12 mouse cellular contexts compared by ENCODE assay signal in the genomic region with DNA sequence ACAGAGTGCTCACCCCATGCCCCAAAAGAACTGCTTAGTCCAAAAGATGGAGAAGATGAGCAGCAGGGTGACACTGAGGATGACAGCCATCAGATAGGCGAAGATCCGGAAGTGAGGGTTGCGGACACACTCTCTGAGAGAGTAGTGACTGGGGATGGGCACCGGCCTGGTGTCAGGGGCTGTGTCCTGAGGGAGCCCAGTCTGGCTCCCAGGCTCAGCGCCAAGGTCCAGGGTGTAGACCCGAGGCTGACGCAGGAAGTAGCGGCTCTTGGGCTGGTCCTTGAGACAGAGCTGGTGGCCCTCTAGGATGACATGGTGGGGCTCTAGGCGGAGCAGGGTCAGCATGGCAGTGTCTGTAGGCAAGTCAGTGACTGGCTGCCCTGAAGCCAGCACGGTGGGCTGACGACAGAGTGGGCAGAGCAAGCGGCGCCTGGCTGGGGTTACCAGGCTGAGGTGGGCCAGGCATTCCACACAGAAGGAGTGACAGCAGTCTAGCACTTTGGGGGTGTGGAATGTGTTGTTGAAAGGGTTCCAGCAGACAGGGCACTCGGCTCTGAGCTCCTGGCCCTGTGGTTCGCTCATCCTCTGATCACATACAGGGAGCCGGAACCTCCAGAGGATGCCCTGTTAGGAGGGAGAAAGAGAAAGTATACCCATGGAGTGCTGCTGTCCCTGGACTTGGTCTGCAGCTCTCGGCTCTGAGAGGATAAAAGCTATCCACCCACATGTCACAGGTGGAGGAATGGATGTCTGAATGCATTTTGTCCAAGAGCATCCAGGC. TPM values are rescaled to one million over a fixed set of nuclear protein-coding genes. Genes with fewer than 3 reads are reported as not detected.
A peak's percentile ranks its signal among the peaks of the same experiment; 100 is the strongest.
DNase-seq lines count a peak whose midpoint lies in the region; ATAC-seq and TF ChIP-seq lines count a peak whose summit lies in the region.
"Had no signal": no experiment of that assay in that cellular context is flagged by ENCODE, and none has a peak within 500 bp of the region (broad histone marks: within the 10 kb centered on the region; RNA-seq: fewer than 3 reads in every experiment).

No protein-coding gene starts in this region.

- 0 out of 2 replicates have a peak, but pooled peaks have one; percentile 21 for ATAC-seq in liver, embryonic 11.5 days (replicated peaks; ENCODE audit: low FRiP score)
- no peak for ATAC-seq in liver, postnatal 0 days
- peak; percentile 15; the same call in 1 of the 2 replicates for ATAC-seq in liver, embryonic 16.5 days (ENCODE audit: low read depth)
- ATAC-seq in CD4-positive, CD25-positive, alpha-beta regulatory T cell, adult 4 months = no peak

- no peak overlapping the region for H3K4me2 ChIP-seq in liver, embryonic 11.5 days
- H3K4me2 ChIP-seq in liver, postnatal 0 days (ENCODE audit: low read depth, low read length) = no peak overlapping the region
- H3K4me2 ChIP-seq in liver, embryonic 16.5 days (ENCODE audit: low read depth, low read length) = no peak overlapping the region
- H3K4me2 ChIP-seq: limb, embryonic 12.5 days had no signal

- no peak overlapping the region for H3K27ac ChIP-seq in heart, embryonic 10.5 days
- no peak overlapping the region for H3K27ac ChIP-seq in liver, embryonic 11.5 days (ENCODE audit: low read depth, low read length)
- H3K27ac ChIP-seq in liver, postnatal 0 days (ENCODE audit: low read depth) = no peak overlapping the region
- H3K27ac ChIP-seq in liver, embryonic 16.5 days (ENCODE audit: low read length) = no peak overlapping the region
- H3K27ac ChIP-seq: limb, embryonic 12.5 days had no signal

- H3K36me3 ChIP-seq in heart, embryonic 10.5 days = peaks cover 27% of the 10 kb centered on the region
- peaks cover 17% of the 10 kb centered on the region for H3K36me3 ChIP-seq in liver, embryonic 11.5 days (ENCODE audit: control insufficient read depth, insufficient read depth, low read length)
- H3K36me3 ChIP-seq in liver, postnatal 0 days (replicated peaks; ENCODE audit: insufficient read depth, low read length) = peaks cover 16% of the 10 kb centered on the region
- H3K36me3 ChIP-seq in liver, embryonic 16.5 days (ENCODE audit: control insufficient read depth, insufficient read depth) = peaks cover 18% of the 10 kb centered on the region

- H3K9me3 ChIP-seq in heart, embryonic 10.5 days = no peaks in the 10 kb centered on the region
- no peaks in the 10 kb centered on the region for H3K9me3 ChIP-seq in liver, embryonic 11.5 days (ENCODE audit: control insufficient read depth, low read length)
- no peaks in the 10 kb centered on the region for H3K9me3 ChIP-seq in liver, postnatal 0 days (ENCODE audit: low read length)
- H3K9me3 ChIP-seq in liver, embryonic 16.5 days (replicated peaks; ENCODE audit: control insufficient read depth, low read length) = no peaks in the 10 kb centered on the region
- H3K9me3 ChIP-seq: limb, embryonic 12.5 days had no signal

- peaks cover 8% of the 10 kb centered on the region; the same call in 1 of the 2 replicates for H3K27me3 ChIP-seq in heart, embryonic 10.5 days (ENCODE audit: insufficient read depth, poor library complexity, severe bottlenecking)
- H3K27me3 ChIP-seq in liver, embryonic 11.5 days (replicated peaks; ENCODE audit: control insufficient read depth, insufficient read depth, low read length) = no peaks in the 10 kb centered on the region
- H3K27me3 ChIP-seq in liver, postnatal 0 days (ENCODE audit: insufficient read depth, low read length) = no peaks in the 10 kb centered on the region
- H3K27me3 ChIP-seq in liver, embryonic 16.5 days (ENCODE audit: control insufficient read depth, insufficient read depth, low read depth, low read length) = no peaks in the 10 kb centered on the region
- H3K27me3 ChIP-seq: limb, embryonic 12.5 days had no signal

- no peak overlapping the region for H3K4me3 ChIP-seq in heart, embryonic 10.5 days
- no peak overlapping the region for H3K4me3 ChIP-seq in liver, embryonic 11.5 days (ENCODE audit: low read depth, low read length)
- no peak overlapping the region for H3K4me3 ChIP-seq in liver, postnatal 0 days (ENCODE audit: low read depth, low read length)
- H3K4me3 ChIP-seq in liver, embryonic 16.5 days (ENCODE audit: low read depth, low read length) = no peak overlapping the region
- H3K4me3 ChIP-seq: limb, embryonic 12.5 days had no signal

- no peak overlapping the region for H3K9ac ChIP-seq in liver, embryonic 11.5 days (ENCODE audit: low read depth, low read length)
- H3K9ac ChIP-seq in liver, postnatal 0 days (replicated peaks) = no peak overlapping the region
- H3K9ac ChIP-seq in liver, embryonic 16.5 days (ENCODE audit: low read depth, low read length) = no peak overlapping the region
- H3K9ac ChIP-seq: limb, embryonic 12.5 days had no signal

- intact Hi-C loops in heart, postnatal 25 days (cut with DNase I) = loop anchor here (5.0 kb wide), 1 partner anchor 89 kb away; the partner anchor contains the start of gene Alad

- H3K4me1 ChIP-seq in heart, embryonic 10.5 days = peaks cover 12% of the 10 kb centered on the region
- 0 out of 2 replicates have a peak, but pooled peaks cover 2% of the 10 kb centered on the region for H3K4me1 ChIP-seq in liver, embryonic 11.5 days (replicated peaks; ENCODE audit: control insufficient read depth, insufficient read depth, low read length)
- H3K4me1 ChIP-seq in liver, postnatal 0 days (ENCODE audit: insufficient read depth) = peaks cover 6% of the 10 kb centered on the region; the same call in 1 of the 2 replicates
- peaks cover 13% of the 10 kb centered on the region for H3K4me1 ChIP-seq in liver, embryonic 16.5 days (ENCODE audit: control insufficient read depth, low read depth, low read length)
- H3K4me1 ChIP-seq: limb, embryonic 12.5 days had no signal

- no peak for TF ChIP-seq CTCF in liver, postnatal 0 days (IDR thresholded peaks at IDR 0.05; ENCODE audit: low read depth)

- peak; percentile 75 for DNase-seq in heart, embryonic 10.5 days (ENCODE audit: low spot score)
- no peak for DNase-seq in heart, postnatal 25 days (ENCODE audit: low spot score)
- DNase-seq in liver, embryonic 11.5 days (ENCODE audit: low spot score) = no peak
- no peak for DNase-seq in liver, postnatal 0 days
- peak; percentile 27 to 42 for DNase-seq in cerebellum, postnatal 25 days
- no peak for DNase-seq in retina, postnatal 1 day
- DNase-seq: kidney, postnatal 4 days had no signal

- no peak for TF ChIP-seq EP300 in liver, postnatal 0 days (IDR thresholded peaks at IDR 0.05; ENCODE audit: low read depth)

- 60% methylated on average over 17 of the region's 17 CpGs for WGBS in heart, embryonic 10.5 days
- 61% methylated on average over 17 of the region's 17 CpGs for WGBS in liver, embryonic 11.5 days
- 66% methylated on average over 17 of the region's 17 CpGs for WGBS in liver, postnatal 0 days (ENCODE audit: insufficient replicate concordance)
- 69% methylated on average over 17 of the region's 17 CpGs for WGBS in liver, embryonic 16.5 days (ENCODE audit: insufficient replicate concordance)

RNA-seq across cellular contexts. Expression of gene Rnf183, which starts 6.9 kb away (rescaled TPM):
- not detected in 2 replicates for polyA plus RNA-seq in heart, embryonic 10.5 days (2016; fragmentation: Nextera tagmentation; extraction: Ambion mirVana)
- total RNA-seq in heart, postnatal 25 days (2021) = not detected
- polyA plus RNA-seq in liver, embryonic 11.5 days (2014; fragmentation: Nextera tagmentation; extraction: Ambion mirVana) = not detected in 2 replicates
- polyA plus RNA-seq in liver, postnatal 0 days (2015; fragmentation: Nextera tagmentation; extraction: Ambion mirVana) = not detected in 2 replicates
- not detected in 2 replicates for polyA plus RNA-seq in liver, embryonic 16.5 days (2015; fragmentation: Nextera tagmentation; extraction: Ambion mirVana)
- under 1 TPM in 1 of 2 experiments, not detected in 1; 0.52 TPM for polyA plus RNA-seq in CD4-positive, CD25-positive, alpha-beta regulatory T cell, adult 4 months (2017; shearing (Covaris generic))
- total RNA-seq: gastrocnemius, adult 8-10 months; monocyte, adult 5-6 weeks had no signal
- polyA plus RNA-seq: limb, embryonic 12.5 days had no signal

RNA-seq across cellular contexts. Expression of gene Prpf4, which starts 19.6 kb away (rescaled TPM):
- polyA plus RNA-seq in heart, embryonic 10.5 days (2016; fragmentation: Nextera tagmentation; extraction: Ambion mirVana) = 19.2 and 23.2 TPM in 2 replicates
- total RNA-seq in heart, postnatal 25 days (2021) = 1 to 10 TPM; 9.5 to 9.6 TPM
- polyA plus RNA-seq in liver, embryonic 11.5 days (2014; fragmentation: Nextera tagmentation; extraction: Ambion mirVana) = 30.7 and 30.8 TPM in 2 replicates
- polyA plus RNA-seq in liver, postnatal 0 days (2015; fragmentation: Nextera tagmentation; extraction: Ambion mirVana) = 5.5 and 6.2 TPM in 2 replicates
- polyA plus RNA-seq in liver, embryonic 16.5 days (2015; fragmentation: Nextera tagmentation; extraction: Ambion mirVana) = 8.4 and 9.8 TPM in 2 replicates
- 10 to 100 TPM; 20.3 to 28.5 TPM for polyA plus RNA-seq in CD4-positive, CD25-positive, alpha-beta regulatory T cell, adult 4 months (2017; shearing (Covaris generic))

RNA-seq across cellular contexts. Expression of gene Cdc26, which starts 19.7 kb away (rescaled TPM):
- polyA plus RNA-seq in heart, embryonic 10.5 days (2016; fragmentation: Nextera tagmentation; extraction: Ambion mirVana) = 101 and 125 TPM in 2 replicates
- 10 to 100 TPM; 42.9 to 45.1 TPM for total RNA-seq in heart, postnatal 25 days (2021)
- 155 and 156 TPM in 2 replicates for polyA plus RNA-seq in liver, embryonic 11.5 days (2014; fragmentation: Nextera tagmentation; extraction: Ambion mirVana)
- polyA plus RNA-seq in liver, postnatal 0 days (2015; fragmentation: Nextera tagmentation; extraction: Ambion mirVana) = 45.5 and 50.7 TPM in 2 replicates
- polyA plus RNA-seq in liver, embryonic 16.5 days (2015; fragmentation: Nextera tagmentation; extraction: Ambion mirVana) = 52.4 and 55.5 TPM in 2 replicates
- 10 to 100 TPM; 72.0 to 90.4 TPM for polyA plus RNA-seq in CD4-positive, CD25-positive, alpha-beta regulatory T cell, adult 4 months (2017; shearing (Covaris generic))

RNA-seq across cellular contexts. Expression of gene Wdr31, which starts 42.5 kb away (rescaled TPM):
- 4.3 and 7.1 TPM in 2 replicates for polyA plus RNA-seq in heart, embryonic 10.5 days (2016; fragmentation: Nextera tagmentation; extraction: Ambion mirVana)
- under 1 TPM; 0.42 to 0.48 TPM for total RNA-seq in heart, postnatal 25 days (2021)
- 5.2 and 5.3 TPM in 2 replicates for polyA plus RNA-seq in liver, embryonic 11.5 days (2014; fragmentation: Nextera tagmentation; extraction: Ambion mirVana)
- 0.34 and 1.00 TPM in 2 replicates for polyA plus RNA-seq in liver, postnatal 0 days (2015; fragmentation: Nextera tagmentation; extraction: Ambion mirVana)
- polyA plus RNA-seq in liver, embryonic 16.5 days (2015; fragmentation: Nextera tagmentation; extraction: Ambion mirVana) = 0.48 and 0.70 TPM in 2 replicates
- under 1 TPM; 0.56 to 0.82 TPM for polyA plus RNA-seq in CD4-positive, CD25-positive, alpha-beta regulatory T cell, adult 4 months (2017; shearing (Covaris generic))
- total RNA-seq: monocyte, adult 5-6 weeks had no signal

RNA-seq across cellular contexts. Expression of gene Bspry, which starts 51.7 kb away (rescaled TPM):
- polyA plus RNA-seq in heart, embryonic 10.5 days (2016; fragmentation: Nextera tagmentation; extraction: Ambion mirVana) = 0.46 and 2.0 TPM in 2 replicates
- total RNA-seq in heart, postnatal 25 days (2021) = not detected
- 0.48 and 0.99 TPM in 2 replicates for polyA plus RNA-seq in liver, embryonic 11.5 days (2014; fragmentation: Nextera tagmentation; extraction: Ambion mirVana)
- 0.18 and 0.26 TPM in 2 replicates for polyA plus RNA-seq in liver, postnatal 0 days (2015; fragmentation: Nextera tagmentation; extraction: Ambion mirVana)
- polyA plus RNA-seq in liver, embryonic 16.5 days (2015; fragmentation: Nextera tagmentation; extraction: Ambion mirVana) = 0.15 and 0.27 TPM in 2 replicates
- polyA plus RNA-seq in CD4-positive, CD25-positive, alpha-beta regulatory T cell, adult 4 months (2017; shearing (Covaris generic)) = 1 to 10 TPM in 1 of 2 experiments, under 1 TPM in 1; 0.73 to 1.5 TPM
- total RNA-seq: gastrocnemius, adult 8-10 months had no signal

Comparison
In these comparisons a context has a peak if more than half of its experiments do, and no peak if none do; other contexts are left out.
1. DNase-seq: peak in heart, embryonic 10.5 days (single experiment) and cerebellum, postnatal 25 days (2 of 2); none in heart, postnatal 25 days (single experiment), liver, embryonic 11.5 days (single experiment), liver, postnatal 0 days (single experiment) and retina, postnatal 1 day (single experiment).
2. ATAC-seq: peak in liver, embryonic 11.5 days (single experiment) and liver, embryonic 16.5 days (single experiment); none in liver, postnatal 0 days (single experiment) and CD4-positive, CD25-positive, alpha-beta regulatory T cell, adult 4 months (single experiment).